Mouse (Mus musculus) frontal cortex, adult (tissue): ENCODE data around the gene Gm21992.

Experiments
- ATAC-seq: cut with Nextera tagmentation; 2 replicates; pipeline ENCODE4 v1.9.2; 2017; ENCODE audit warnings: mild to moderate bottlenecking, moderate library complexity, mixed read lengths; ENCODE audit not compliant: low TSS enrichment

Gene Gm21992

DNA sequence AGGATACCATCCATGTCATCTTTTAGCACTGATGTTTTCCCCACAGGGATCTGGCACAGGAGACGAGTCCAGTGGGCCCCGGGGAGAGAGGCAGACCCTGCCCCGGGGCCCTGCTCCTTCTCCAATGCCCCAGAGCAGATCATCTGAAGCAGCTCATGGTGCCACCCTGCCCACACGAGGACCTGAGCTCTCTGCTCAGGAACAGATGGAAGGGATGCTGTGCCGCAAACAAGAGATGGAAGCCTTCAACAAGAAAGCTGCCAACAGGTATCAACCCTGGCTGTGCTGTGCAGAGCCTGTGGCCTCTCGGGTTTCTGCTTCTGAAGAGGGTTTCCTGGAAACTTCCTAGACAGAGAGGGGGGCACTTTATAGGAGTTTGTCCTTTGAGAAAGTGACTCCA, 61.4 kb downstream of the Gm21992 start:
- no peak for ATAC-seq

DNA sequence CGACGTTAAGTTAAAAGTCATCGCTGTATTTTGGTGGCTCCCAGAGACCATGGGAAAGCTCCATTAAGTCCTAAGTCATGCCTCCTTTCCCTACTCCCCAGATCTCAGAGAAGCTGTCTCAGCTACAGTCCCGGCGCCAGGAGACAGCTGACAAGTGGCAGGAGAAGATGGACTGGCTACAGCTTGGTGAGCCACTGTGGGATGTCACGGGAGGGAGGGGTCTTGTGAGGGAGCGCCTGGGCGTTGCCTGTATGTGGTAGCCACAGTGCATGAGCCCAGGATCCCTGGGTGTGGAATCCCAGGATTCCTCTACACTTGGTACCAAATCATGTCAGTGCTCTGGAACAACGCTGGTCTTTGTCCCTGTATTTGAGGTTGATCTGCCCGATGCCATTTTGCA, 62.9 kb downstream of the Gm21992 start:
- no peak for ATAC-seq

DNA sequence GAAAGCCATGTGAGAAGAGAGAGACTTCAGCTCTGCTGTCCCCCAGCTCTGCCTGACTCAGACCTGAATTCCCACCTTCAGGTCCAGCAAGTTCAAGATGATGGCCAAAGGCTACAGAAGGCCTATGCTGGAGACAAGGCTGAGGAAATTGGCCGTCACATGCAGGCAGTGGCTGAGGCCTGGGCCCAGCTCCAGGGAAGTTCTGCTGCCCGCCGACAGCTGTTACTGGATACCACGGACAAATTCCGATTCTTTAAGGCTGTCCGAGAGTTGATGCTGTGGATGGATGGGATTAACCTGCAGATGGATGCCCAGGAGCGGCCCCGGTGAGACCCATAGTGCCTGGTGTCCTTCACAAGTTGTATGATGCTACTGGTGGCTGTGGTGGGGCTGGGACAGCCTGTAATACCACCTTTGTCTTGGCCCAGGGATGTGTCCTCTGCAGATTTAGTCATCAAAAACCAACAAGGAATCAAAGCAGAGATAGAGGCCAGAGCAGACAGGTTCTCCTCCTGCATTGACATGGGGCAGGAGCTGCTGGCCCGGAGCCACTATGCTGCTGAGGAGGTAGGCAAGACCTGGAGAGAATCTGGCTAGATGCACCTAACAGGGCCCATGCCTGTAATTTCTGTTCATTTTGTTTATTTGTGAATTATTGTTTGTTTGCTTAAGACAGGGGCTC, 63.6 kb downstream of the Gm21992 start:
- ATAC-seq: no peak

DNA sequence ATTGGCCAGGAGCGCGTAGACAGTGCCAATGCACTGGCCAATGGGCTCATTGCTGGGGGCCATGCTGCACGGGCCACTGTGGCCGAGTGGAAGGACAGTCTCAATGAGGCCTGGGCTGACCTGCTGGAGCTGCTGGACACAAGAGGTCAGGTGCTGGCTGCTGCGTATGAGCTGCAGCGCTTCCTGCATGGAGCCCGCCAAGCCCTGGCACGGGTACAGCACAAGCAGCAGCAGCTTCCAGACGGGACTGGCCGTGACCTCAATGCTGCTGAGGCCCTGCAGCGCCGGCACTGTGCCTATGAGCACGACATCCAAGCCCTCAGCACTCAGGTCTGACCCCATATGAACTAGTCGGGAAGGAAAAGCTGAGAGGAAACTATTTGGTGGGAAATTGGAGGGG, 64.8 kb downstream of the Gm21992 start:
- no peak for ATAC-seq

DNA sequence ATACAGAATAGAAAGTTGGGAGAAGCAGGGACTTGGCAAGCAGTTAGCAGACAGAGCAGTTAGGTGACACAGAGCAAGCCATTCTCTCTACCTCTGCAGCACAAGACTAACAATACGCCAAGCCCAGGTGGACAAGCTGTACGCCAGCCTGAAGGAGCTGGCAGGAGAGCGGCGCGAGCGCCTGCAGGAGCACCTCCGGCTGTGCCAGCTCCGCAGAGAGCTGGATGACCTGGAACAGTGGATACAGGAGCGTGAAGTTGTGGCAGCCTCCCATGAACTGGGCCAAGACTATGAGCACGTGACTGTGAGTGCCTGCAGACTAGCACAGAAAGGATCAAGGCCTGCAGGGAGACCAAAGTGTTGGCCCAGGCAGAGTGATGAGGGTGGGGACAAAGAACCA, 65.7 kb downstream of the Gm21992 start:
- ATAC-seq: 0 out of 2 replicates have a peak, but pooled peaks have one; percentile 1

DNA sequence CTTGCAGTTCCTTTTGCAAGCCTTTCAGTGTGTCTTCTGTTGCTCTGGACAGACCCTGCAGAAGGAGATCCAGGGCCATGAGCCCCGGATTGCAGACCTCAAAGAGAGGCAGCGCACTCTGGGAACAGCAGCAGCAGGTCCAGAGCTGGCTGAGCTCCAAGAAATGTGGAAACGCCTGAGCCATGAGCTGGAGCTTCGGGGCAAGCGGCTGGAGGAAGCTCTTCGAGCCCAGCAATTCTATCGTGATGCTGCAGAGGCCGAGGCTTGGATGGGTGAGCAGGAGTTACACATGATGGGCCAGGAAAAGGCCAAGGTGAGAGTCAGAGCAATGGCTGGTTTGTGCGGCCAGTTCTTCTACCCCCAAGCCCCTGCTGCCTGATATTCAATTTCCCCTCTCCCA, 66.4 kb downstream of the Gm21992 start:
- ATAC-seq: no peak

DNA sequence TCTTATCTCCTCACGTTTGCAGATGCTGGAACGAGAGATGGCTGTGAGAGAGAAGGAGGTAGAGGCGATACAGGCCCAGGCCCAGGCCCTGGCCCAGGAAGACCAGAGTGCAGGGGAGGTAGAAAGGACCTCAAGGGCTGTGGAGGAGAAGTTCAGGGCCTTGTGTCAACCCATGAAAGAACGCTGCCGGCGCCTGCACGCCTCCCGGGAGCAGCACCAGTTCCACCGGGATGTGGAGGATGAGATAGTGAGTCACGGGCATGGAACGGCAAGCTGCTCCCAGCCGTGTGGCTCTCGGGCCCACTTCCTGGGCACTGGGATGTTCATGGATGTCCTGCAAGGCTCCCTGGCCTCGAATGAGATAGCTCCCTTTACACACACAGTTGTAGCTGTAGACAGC, 67.4 kb downstream of the Gm21992 start:
- no peak for ATAC-seq

DNA sequence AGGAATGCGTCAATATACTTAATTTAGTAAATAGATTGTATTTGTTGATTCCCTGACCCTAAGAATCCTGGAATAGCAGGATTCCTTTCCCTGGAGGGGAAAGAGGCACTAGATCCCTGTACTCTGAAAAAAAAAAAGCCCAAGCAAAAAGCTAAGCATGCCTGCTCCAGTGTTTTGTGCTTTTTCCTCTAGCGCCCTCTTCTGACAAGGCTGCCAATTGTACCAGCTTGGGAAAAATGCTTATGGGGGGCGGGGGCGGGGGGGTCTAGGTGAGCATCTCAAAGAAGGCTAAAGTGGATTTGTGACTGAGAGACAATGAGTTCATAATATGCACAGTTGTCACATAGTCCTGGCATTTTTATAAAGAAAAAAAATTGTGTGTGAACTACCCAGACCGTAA, 67.9 kb downstream of the Gm21992 start:
- ATAC-seq: no peak

DNA sequence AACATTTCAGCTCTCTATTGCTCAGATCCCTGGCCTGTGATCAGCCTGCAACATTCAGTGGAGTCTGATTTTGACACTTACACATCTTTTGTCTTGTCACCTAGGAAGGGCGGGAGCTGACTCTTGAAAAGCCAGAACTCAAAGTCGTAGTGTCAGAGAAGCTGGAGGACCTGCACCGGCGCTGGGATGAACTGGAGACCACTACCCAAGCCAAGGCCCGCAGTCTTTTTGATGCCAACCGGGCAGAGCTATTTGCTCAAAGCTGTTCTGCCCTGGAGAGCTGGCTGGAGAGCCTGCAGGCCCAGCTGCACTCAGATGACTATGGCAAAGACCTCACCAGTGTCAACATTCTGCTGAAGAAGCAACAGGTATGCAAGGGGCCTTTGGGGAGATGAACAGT, 69.2 kb downstream of the Gm21992 start:
- ATAC-seq: no peak

DNA sequence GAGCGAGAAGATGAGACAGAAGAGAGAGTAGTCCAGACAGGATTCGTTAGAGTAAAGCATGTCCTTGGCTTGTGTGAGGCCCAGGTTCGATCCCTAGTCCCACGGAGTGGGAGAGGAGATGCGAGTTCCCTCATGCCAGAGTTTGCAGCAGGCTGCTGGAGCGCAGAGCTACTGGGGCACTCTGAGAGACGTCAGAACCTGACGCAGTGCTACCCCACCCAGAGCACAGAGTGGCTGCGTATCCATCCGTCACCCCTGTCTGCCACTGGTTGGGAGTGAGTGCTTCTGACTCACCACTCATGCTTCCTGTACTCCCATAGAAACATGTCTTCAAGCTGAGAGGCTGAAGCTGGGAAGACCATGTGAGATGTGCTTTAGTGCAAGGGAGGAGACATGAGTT, 69.9 kb downstream of the Gm21992 start:
- peak; percentile 57; the same call in 1 of the 2 replicates for ATAC-seq

DNA sequence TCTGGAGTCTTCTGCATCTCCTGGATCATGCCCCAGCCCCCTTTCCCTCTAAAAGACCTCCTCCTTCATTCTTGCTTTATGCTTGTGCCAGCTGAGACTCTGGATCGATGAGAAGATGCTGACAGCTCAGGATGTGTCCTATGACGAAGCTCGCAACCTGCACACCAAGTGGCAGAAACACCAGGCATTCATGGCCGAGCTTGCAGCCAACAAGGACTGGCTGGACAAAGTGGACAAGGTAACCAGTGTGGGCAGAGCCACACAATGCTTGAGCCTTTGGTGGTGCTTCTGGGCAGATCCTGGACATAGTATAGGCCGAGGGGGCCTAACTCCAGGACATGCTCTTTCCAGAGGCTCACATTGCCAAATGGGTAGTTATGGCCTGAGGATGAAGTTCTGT, 71.7 kb downstream of the Gm21992 start:
- no peak for ATAC-seq

DNA sequence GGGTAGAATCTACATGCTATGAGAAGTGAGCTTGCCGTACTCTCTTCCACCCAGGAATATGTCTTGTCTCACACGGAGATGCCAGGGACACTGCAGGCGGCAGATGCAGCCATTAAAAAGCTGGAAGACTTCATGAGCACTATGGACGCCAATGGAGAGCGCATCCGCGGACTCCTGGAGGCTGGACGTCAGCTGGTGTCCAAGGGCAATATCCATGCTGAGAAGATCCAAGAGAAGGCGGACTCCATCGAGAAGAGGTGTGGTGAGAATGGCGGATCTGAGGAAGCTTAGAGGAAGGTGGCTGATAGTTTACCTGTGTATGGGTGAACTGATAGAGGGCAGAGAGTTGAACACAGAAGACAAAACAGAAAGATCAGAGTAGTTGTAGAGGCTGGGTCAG, 72.4 kb downstream of the Gm21992 start:
- no peak for ATAC-seq

DNA sequence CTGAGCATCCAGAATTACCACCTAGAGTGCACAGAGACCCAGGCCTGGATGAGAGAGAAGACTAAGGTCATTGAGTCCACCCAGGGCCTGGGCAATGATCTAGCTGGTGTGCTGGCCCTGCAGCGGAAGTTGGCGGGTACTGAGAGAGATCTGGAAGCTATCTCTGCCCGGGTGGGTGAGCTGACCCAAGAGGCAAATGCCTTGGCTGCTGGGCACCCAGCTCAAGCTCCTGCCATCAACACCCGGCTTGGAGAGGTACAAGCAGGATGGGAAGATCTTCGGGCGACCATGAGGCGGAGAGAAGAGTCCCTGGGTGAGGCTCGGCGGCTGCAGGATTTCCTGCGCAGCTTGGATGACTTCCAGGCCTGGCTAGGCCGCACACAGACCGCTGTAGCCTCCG, 73.5 kb downstream of the Gm21992 start:
- ATAC-seq: no peak

DNA sequence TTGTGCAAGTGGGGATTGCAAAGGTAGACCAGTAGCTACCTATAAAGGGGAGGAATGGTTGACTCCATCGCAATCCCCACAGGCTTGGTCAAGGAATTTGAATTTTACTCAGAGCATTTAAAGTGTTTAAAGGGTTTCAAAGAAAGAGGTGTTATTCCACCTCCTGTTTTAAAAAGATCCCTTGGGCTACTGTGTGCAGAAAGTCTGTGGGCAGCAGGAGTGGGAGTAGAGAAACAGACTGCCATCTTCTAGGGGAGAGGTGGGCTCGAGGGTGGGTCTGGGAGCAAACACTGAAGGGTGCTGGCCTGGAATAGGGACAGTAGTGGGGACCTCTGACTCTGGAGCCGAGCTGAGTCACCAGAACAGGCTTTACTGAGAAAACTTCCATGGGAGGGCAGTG, 78.4 kb downstream of the Gm21992 start:
- peak; percentile 62; the same call in 1 of the 2 replicates for ATAC-seq

DNA sequence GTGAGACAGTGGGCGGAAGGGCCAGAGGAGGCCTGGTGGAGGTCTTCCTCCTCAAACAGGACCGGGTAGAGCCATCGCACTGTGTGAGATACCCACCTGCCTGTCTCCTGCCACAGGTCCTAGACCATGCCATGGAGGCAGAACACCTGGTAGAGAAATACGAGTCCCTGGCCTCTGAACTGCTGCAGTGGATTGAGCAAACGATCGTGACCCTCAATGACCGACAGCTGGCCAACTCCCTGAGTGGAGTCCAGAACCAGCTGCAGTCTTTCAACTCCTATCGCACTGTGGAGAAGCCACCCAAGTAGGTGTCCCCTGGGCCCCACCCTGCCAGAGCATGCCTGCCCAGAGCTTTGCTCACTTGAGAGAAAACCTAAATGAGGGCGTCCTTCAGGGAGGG, 82.2 kb downstream of the Gm21992 start:
- ATAC-seq: no peak

DNA sequence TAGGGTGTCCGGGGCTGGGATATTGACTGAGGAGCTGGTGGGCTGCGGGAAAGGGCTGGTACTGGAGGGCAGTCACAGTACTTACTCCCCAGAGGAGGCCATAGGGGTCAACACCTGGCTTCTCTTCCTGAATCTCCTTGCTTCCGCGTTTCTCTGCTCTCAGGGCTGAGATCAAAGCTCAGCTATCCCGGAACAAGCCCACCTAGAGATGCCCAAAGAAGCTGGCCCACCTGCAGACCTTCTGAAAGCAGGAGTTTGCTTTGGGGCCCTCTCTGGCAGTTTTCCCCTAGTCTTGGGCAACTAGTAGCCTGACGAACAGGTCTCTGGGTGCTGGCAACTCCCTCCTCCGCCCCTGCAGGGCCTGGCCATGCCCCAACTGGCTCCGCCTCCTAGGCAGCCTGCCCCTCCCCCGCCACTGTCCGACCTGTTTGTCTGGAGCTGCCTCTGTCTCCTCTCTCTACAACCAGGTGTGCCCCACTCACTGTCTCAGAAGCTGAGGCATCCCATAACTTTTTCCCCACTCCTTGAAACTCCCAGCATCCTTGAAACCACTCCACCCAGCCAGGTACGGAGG, 90.7 kb downstream of the Gm21992 start:
- no peak for ATAC-seq

DNA sequence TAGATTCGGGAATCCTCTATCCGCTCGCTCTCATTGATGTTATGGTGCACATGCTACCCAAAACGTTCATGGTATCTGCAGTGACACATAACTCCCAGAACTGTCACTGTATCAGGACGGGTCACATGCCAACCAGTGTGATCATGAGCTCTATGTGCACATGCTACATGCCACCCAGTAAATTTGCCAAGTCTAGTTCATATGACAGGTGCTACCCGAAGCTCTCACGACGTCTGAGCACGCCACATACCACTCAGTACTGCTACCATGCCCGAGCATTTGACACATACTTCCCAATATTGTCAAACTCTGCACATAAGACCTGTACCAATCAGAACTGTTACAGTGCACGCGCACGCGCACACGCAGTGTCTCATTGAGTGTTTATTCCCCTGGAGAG, 91.3 kb downstream of the Gm21992 start:
- ATAC-seq: no peak

DNA sequence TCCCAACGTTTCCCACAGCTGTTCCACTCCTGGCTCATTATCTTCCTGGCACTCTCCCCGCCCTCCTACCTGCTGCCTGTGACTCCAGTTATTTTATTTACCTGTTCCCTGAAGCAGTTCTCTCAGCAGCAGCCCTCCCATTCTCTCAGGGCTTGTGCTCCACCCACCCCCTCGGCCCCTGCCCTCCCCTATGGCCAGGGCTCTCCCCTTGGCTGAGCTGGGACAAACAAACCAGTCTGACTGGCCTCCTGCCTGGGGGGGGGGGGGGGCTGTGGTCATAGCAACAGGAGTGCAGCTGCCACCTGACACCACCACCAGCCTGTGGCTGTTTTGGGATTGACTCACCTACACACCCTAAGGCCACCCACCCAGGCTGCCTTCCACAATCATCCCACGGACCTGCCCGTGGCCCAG, 92.1 kb downstream of the Gm21992 start:
- ATAC-seq: no peak

DNA sequence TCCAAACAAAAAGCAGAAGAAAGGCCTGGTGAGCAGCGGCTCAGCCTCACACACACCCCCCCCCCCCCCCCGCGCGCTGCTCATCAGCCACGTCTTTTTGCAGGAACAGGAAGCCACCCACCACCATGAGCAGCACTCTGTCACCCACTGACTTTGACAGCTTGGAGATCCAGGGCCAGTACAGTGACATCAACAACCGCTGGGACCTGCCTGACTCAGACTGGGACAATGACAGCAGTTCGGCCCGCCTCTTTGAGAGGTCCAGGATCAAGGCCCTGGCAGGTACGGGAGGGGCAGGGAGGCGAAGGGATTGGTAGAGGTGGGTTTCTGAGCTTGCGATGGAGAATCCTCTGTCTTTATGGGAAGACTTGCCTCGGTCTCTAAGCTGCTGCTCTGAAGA, 92.7 kb downstream of the Gm21992 start:
- peak; percentile 73; the same call in 1 of the 2 replicates for ATAC-seq

DNA sequence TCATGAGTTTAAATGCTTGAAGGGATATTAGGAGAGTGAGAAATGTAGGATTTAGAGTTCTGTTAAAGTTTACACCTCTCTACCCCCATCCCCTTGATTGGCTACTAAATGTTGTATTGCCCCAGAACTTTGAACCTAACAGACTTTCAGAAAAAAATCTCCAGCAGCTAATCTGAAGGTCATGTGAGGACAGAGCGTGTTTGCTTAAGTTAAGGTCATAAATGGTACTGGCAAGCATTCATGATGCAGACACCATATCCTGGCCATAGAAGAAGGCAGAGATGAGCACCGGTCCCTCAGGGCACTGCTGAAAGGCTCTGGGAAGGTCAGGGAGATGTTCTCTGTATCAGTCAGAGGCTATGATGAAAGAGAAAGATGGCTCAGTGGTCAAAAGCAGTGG, 94.1 kb downstream of the Gm21992 start:
- ATAC-seq: no peak

DNA sequence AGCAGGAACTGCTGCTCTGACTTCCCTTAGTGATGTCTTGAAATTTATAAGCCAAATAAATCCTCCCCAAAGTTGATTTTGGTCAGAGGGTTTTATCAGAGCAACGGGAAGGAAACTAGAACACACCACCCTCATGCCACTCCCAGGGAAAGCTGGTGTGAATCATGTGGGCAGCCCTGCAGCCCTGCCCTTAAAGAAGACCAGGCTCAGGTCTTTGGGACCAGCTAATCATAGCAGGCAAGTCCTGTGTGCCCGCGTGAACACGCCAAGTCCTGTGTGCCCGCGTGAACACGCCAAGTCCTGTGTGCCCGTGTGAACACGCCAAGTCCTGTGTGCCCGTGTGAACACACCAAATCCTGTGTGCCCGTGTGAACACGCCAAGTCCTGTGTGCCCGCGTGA, 94.7 kb downstream of the Gm21992 start:
- no peak for ATAC-seq

DNA sequence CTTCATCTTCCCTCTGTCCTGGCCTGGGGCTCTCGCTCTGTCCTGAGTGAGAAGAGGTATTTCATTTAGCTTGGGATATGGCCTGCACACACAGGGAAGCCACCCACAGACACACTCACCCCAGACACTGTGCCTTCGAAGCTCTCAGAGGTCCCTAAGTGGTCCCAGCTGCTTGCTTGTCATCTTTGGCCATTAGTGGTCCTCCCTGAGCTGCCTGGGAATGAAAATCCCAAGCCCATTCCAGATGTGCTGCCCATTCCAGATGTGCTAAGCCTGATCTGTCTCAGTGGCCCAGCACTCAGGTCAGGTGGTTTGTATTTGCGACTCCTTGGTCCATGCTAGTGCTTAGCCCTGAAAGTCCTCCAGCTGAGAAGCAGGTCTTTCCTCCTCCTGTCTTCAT, 97.5 kb downstream of the Gm21992 start:
- ATAC-seq: no peak

DNA sequence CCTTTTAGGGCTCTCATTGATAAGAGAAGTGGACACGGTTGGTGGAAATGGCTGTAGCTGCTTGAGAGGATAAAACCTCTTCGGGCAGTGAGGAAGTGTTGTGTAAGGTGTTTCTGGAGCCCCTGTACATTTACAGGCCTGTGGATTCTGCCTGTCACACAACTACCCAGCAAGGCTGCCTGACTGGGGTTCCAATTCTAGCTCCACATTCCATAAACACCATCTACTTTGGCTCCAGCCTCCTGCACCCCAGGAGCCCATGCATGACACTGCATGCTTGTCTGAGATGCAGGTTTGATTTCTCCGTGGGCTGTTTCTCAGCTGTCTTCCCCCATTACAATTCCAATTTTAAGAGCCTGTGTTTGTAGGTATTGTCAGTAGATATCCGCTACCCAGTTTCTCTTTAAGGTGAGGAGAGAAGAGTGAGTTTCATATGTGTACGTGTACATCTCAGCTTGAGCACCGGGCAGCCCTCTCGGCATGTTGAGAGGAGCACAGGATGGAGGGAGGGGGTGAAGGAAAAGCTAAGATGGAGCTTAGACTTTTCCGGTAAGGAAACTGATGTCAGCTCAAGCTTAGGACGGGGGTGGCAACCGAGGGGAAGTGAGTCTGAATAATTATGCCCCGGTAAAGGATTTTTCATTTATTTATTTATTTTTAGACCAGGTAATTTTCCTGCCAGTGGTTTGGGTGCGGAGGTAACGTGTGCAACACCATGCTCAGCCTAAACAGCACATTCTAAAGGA, 98.5 kb downstream of the Gm21992 start:
- ATAC-seq: no peak; the same call in 1 of the 2 replicates
